Mouse (Mus musculus) E14TG2a.4 (cell line): ENCODE measurements around the gene Mthfd2.

Experiments
- CTCF ChIP-seq: conservative IDR thresholded peaks from 2 replicates; pipeline ENCODE4 v1.5.1; 2014; ENCODE audit warnings: low read length
- NANOG ChIP-seq: IDR thresholded peaks from 2 replicates; pipeline ENCODE4 v1.6.1; 2014; ENCODE audit warnings: borderline replicate concordance, low read length, mixed read lengths
- POU5F1 ChIP-seq: IDR thresholded peaks from 2 replicates; pipeline ENCODE4 v1.6.1; 2014; ENCODE audit warnings: low read length, borderline replicate concordance

DNA sequence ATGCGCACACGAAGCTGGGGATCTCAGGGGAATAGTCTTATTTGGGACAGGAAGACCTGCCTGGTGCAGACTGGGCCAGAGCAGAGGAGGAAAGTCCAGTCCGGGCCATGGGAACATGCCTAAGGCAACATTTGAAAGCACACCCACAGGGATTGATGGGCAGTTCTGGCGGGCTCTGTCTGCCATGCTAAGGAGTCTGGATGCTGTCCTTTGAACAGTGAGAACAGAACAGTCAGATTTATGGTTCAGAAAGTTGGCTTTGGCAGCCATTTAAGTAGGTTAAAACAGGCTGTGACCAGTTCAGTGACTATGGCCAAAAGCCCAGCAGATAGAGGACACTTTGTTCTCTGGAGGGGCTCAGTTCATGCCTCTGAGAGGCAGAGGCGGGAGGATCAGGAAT, 23.4 kb downstream of the Mthfd2 start:
- TF ChIP-seq CTCF = no peak
- no peak for TF ChIP-seq NANOG
- TF ChIP-seq POU5F1 = no peak
